Mouse (Mus musculus) liver, postnatal 0 days (tissue): ENCODE data around the gene Olfr734. TPM values are rescaled to one million over a fixed set of nuclear protein-coding genes. Genes with fewer than 3 reads are reported as not detected.

Experiments used
- ATAC-seq: fragments of 200-750 bp; cut with Nextera tagmentation; 2 replicates; pipeline ENCODE4 v1.8.0; 2017; ENCODE audit warnings: mild to moderate bottlenecking, moderate library complexity
- DNase-seq: peaks from one replicate; pipeline ENCODE4 v3.0.0-alpha.2; 2016
- H3K27ac ChIP-seq: fragments of 300-500 bp; sonication (generic); 2 replicates; pipeline ENCODE4 v1.5.1; 2014; ENCODE audit warnings: antibody characterized with exemption, moderate library complexity, mild to moderate bottlenecking, low read depth
- H3K27me3 ChIP-seq: fragments of 300-500 bp; sonication (generic); 2 replicates; pipeline ENCODE4 v1.6.1; 2014; ENCODE audit warnings: low read length, control low read depth, mixed read lengths; ENCODE audit not compliant: insufficient read depth
- H3K36me3 ChIP-seq: fragments of 300-500 bp; sonication (generic); replicated peaks from 2 replicates; pipeline ENCODE4 v1.6.1; 2014; ENCODE audit warnings: mild to moderate bottlenecking, control low read depth, low read length, moderate library complexity, mixed read lengths; ENCODE audit not compliant: insufficient read depth
- H3K4me1 ChIP-seq: fragments of 300-500 bp; sonication (generic); 2 replicates; pipeline ENCODE4 v1.6.1; 2014; ENCODE audit warnings: antibody characterized with exemption, mild to moderate bottlenecking, control low read depth; ENCODE audit not compliant: insufficient read depth
- H3K4me2 ChIP-seq: fragments of 300-500 bp; sonication (generic); 2 replicates; pipeline ENCODE4 v1.6.1; 2014; ENCODE audit warnings: low read depth, mild to moderate bottlenecking, low read length, moderate library complexity, mixed read lengths
- H3K4me3 ChIP-seq: fragments of 300-500 bp; sonication (generic); 2 replicates; pipeline ENCODE4 v1.5.1; 2014; ENCODE audit warnings: low read depth, low read length
- H3K9ac ChIP-seq: fragments of 300-500 bp; sonication (generic); replicated peaks from 2 replicates; pipeline ENCODE4 v1.6.1; 2014; ENCODE audit warnings: mild to moderate bottlenecking, moderate library complexity
- H3K9me3 ChIP-seq: fragments of 300-500 bp; sonication (generic); 2 replicates; pipeline ENCODE4 v1.6.1; 2016; ENCODE audit warnings: mild to moderate bottlenecking, control low read depth, low read length, mixed read lengths
- CTCF ChIP-seq: sonication (generic); IDR thresholded peaks from 2 replicates; pipeline ENCODE4 v1.5.1; 2016; ENCODE audit warnings: antibody characterized with exemption, low read depth
- EP300 ChIP-seq: IDR thresholded peaks from 2 replicates; pipeline ENCODE4 v1.6.1; 2016; ENCODE audit warnings: antibody characterized with exemption, low read depth, mild to moderate bottlenecking
- WGBS: fragments of 180-500 bp; shearing (Covaris S2); extraction: QIAGEN DNeasy Blood & Tissue Kit; methylation state at CpG from one replicate; pipeline ENCODE4 v1.1.7; 2014; ENCODE audit not compliant: insufficient replicate concordance; 5-methylcytosine and 5-hydroxymethylcytosine counted together
- polyA plus RNA-seq: library from polyadenylated mRNA; unstranded; fragments of >200 nt; fragmentation: Nextera tagmentation; extraction: Ambion mirVana; gene quantifications from 2 replicates; pipeline ENCODE4 v1.2.1, GENCODE M21; 2015

The Olfr734 gene
- polyA plus RNA-seq, 1 experiment from 2014 or later = not detected

DNA sequence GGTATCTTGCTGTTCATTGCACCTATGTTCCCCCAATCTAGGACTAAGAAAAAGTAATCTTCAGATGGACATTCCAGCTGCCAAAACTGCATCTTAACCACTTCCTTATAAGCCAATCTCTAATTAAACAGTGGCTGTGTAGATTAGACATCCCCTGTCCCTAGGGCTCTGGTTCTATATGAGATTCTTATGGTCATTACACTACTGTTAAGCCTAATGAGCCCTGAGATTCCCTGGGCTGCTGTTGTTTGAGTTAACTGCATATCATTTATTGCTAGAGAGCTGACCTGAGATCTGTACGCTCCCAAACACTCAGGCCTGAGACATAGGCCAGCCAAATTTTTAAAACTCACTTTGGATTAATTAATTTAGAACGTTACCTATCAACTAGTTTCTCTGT is 22.2 kb upstream of the Olfr734 start, which contains the start of gene Olfr735:
Gene Olfr735 (minus strand): TSS at position 77 of the 400 bp plus-strand sequence.
- ATAC-seq (no peak), DNase-seq (no peak)
- WGBS = 64% methylated on average over 2 of the region's 2 CpGs
- H3K9ac ChIP-seq = no peak within 1 kb of the TSS
- no peaks in the 10 kb centered on the region for H3K27me3 ChIP-seq
- H3K4me2 ChIP-seq = no peak within 1 kb of the TSS
- H3K4me1 ChIP-seq = no peaks in the 10 kb centered on the region
- H3K27ac ChIP-seq = no peak within 1 kb of the TSS
- no peak within 1 kb of the TSS for H3K4me3 ChIP-seq
- H3K9me3 ChIP-seq = no peaks in the 10 kb centered on the region
- TF ChIP-seq CTCF = no peak
- TF ChIP-seq EP300 = no peak
- no peaks in the 10 kb centered on the region for H3K36me3 ChIP-seq

DNA sequence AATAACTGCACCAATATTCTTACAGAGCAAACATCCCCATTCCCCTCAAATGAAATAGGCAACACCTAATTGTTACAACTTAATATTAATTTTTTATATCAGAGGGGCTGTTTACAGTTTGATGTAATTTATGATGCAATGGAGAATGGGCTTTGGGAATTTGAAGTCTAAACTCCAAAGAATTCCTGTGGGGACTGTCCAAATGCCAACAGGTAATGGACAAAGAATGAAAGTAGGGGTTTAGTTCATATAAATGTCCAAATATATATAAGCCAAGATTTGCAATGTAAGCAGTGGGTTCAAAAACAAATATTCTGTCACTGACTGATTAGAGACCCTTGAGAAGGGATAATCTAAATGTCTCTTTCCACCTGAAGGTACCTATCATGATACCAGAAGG is 25.1 kb downstream of the Olfr734 start, which contains the start of gene Olfr733:
Gene Olfr733 (minus strand): TSS at position 101 of the 400 bp plus-strand sequence.
- Histone ChIP-seq H3K4me1 (no peaks in the 10 kb centered on the region), H3K4me2 (no peak within 1 kb of the TSS), H3K9ac (no peak within 1 kb of the TSS), H3K4me3 (no peak within 1 kb of the TSS), H3K9me3 (no peaks in the 10 kb centered on the region), H3K36me3 (no peaks in the 10 kb centered on the region), H3K27me3 (no peaks in the 10 kb centered on the region), H3K27ac (no peak within 1 kb of the TSS)
- TF ChIP-seq EP300 = no peak
- no peak for TF ChIP-seq CTCF
- no peak for DNase-seq
- no peak for ATAC-seq

DNA sequence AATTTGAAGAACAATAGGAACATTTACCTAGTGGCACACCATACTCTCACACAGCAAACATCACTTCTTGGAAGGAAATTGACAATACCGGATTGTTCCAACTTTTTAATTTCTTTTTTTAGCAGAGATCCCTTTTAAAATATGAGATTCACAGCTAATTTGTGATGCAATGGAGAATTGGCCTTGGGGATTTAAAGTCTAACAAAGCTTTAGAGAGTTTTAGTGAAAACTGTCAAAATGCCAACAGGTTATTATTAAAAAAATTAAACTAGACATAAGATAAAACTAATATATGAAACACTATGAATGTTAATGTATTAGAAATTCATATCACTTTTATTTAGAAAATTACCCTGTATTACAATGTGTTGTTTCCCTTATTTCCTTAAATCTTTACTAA is 42.5 kb downstream of the Olfr734 start, which contains the start of gene Olfr732:
Gene Olfr732 (minus strand): TSS at position 101 of the 400 bp plus-strand sequence.
- WGBS = 75% methylated on average over 1 of the region's 1 CpGs
- no peak for ATAC-seq

More for the DNA sequence above, 42.5 kb downstream of the Olfr734 start, which contains the start of gene Olfr732:
- DNase-seq = no peak
- Histone ChIP-seq H3K9ac (no peak within 1 kb of the TSS), H3K4me1 (no peaks in the 10 kb centered on the region), H3K4me2 (no peak within 1 kb of the TSS), H3K27ac (no peak within 1 kb of the TSS), H3K9me3 (no peaks in the 10 kb centered on the region), H3K27me3 (no peaks in the 10 kb centered on the region), H3K4me3 (no peak within 1 kb of the TSS), H3K36me3 (no peaks in the 10 kb centered on the region)
- TF ChIP-seq CTCF = no peak
- no peak for TF ChIP-seq EP300

Other genes starting within 250 kb of the Olfr734 start
- not detected in 2 replicates for gene Olfr726, start 235.8 kb downstream of the Olfr734 start, polyA plus RNA-seq
- not detected in 2 replicates for gene Olfr727, start 203.6 kb downstream of the Olfr734 start, polyA plus RNA-seq
- not detected in 2 replicates for gene Olfr728, start 184.1 kb downstream of the Olfr734 start, polyA plus RNA-seq
- gene Olfr729, start 173.9 kb downstream of the Olfr734 start, polyA plus RNA-seq = not detected in 2 replicates
- gene Olfr730, start 138.6 kb downstream of the Olfr734 start, polyA plus RNA-seq = not detected in 2 replicates
- gene Olfr731, start 84.9 kb downstream of the Olfr734 start, polyA plus RNA-seq = not detected in 2 replicates
- not detected in 2 replicates for gene Olfr732, start 42.6 kb downstream of the Olfr734 start, polyA plus RNA-seq
- not detected in 2 replicates for gene Olfr733, start 25.2 kb downstream of the Olfr734 start, polyA plus RNA-seq
- 0.04 TPM in 1 of 2 replicates, not detected in the other for gene Olfr735, start 22.1 kb upstream of the Olfr734 start, polyA plus RNA-seq
- 0.20 and 0.27 TPM in 2 replicates for gene Tlr11, start 31.2 kb upstream of the Olfr734 start, polyA plus RNA-seq
- not detected in 2 replicates for gene Olfr736, start 54.4 kb upstream of the Olfr734 start, polyA plus RNA-seq
- gene Olfr738, start 80.8 kb upstream of the Olfr734 start, polyA plus RNA-seq = not detected in 2 replicates
- gene Olfr739, start 91.9 kb upstream of the Olfr734 start, polyA plus RNA-seq = not detected in 2 replicates
- not detected in 2 replicates for gene Olfr740, start 118.8 kb upstream of the Olfr734 start, polyA plus RNA-seq
- gene Olfr741, start 146.0 kb upstream of the Olfr734 start, polyA plus RNA-seq = not detected in 2 replicates
- gene Olfr742, start 176.8 kb upstream of the Olfr734 start, polyA plus RNA-seq = not detected in 2 replicates
- not detected in 2 replicates for gene Olfr743, start 195.1 kb upstream of the Olfr734 start, polyA plus RNA-seq